Mouse (Mus musculus): Measurements from ENCODE around the gene Glcci1. TPM values are rescaled to one million over a fixed set of nuclear protein-coding genes. Genes with fewer than 3 reads are reported as not detected.

Glcci1 gene
- polyA plus RNA-seq, 1 experiment: 187 TPM

- WGBS: 94% methylated on average over 7 of the region's 7 CpGs
- H3K27ac ChIP-seq (ENCODE audit: control insufficient read depth, insufficient read depth, low read length): peak overlapping the region; percentile 59; the same call in 1 of the 2 replicates
- no peak for TF ChIP-seq POLR2A (IDR thresholded peaks at IDR 0.05; ENCODE audit: control insufficient read depth, extremely low read depth, insufficient read depth, low read length, poor library complexity)
- TF ChIP-seq CTCF (IDR thresholded peaks at IDR 0.05; ENCODE audit: borderline replicate concordance, control insufficient read depth, extremely low read depth, insufficient read depth, low read length, poor library complexity): no peak
- peaks cover 36% of the 10 kb centered on the region for H3K4me1 ChIP-seq (replicated peaks; ENCODE audit: control insufficient read depth, insufficient read depth, low read length)
- no peaks in the 10 kb centered on the region for H3K36me3 ChIP-seq (ENCODE audit: control insufficient read depth, insufficient read depth, low read length)
- no peak overlapping the region for H3K4me3 ChIP-seq (ENCODE audit: control insufficient read depth, insufficient read depth, low read length)
- DNase-seq: no peak
- no peaks in the 10 kb centered on the region for H3K27me3 ChIP-seq (ENCODE audit: control insufficient read depth, insufficient read depth, low read length)
Measured at GRCm38 (mm10) chr6:8489266-8489665, 20.1 kb upstream of the Glcci1 start.

- Histone ChIP-seq H3K4me1 (replicated peaks; ENCODE audit: control insufficient read depth, insufficient read depth, low read length) (peaks cover 31% of the 10 kb centered on the region), H3K27me3 (ENCODE audit: control insufficient read depth, insufficient read depth, low read length) (no peaks in the 10 kb centered on the region), H3K4me3 (ENCODE audit: control insufficient read depth, insufficient read depth, low read length) (no peak overlapping the region), H3K27ac (ENCODE audit: control insufficient read depth, insufficient read depth, low read length) (peak overlapping the region; percentile 82), H3K36me3 (ENCODE audit: control insufficient read depth, insufficient read depth, low read length) (no peaks in the 10 kb centered on the region)
- DNase-seq: no peak
- TF ChIP-seq POLR2A (IDR thresholded peaks at IDR 0.05; ENCODE audit: control insufficient read depth, extremely low read depth, insufficient read depth, low read length, poor library complexity): no peak
- TF ChIP-seq CTCF (IDR thresholded peaks at IDR 0.05; ENCODE audit: borderline replicate concordance, control insufficient read depth, extremely low read depth, insufficient read depth, low read length, poor library complexity): no peak
- WGBS: 89% methylated on average over 1 of the region's 1 CpGs
Measured at GRCm38 (mm10) chr6:8489938-8490585, 19.3 kb upstream of the Glcci1 start.

- Histone ChIP-seq H3K27me3 (ENCODE audit: control insufficient read depth, insufficient read depth, low read length) (no peaks in the 10 kb centered on the region), H3K4me3 (ENCODE audit: control insufficient read depth, insufficient read depth, low read length) (no peak overlapping the region), H3K4me1 (replicated peaks; ENCODE audit: control insufficient read depth, insufficient read depth, low read length) (peaks cover 25% of the 10 kb centered on the region), H3K36me3 (ENCODE audit: control insufficient read depth, insufficient read depth, low read length) (no peaks in the 10 kb centered on the region), H3K27ac (ENCODE audit: control insufficient read depth, insufficient read depth, low read length) (no peak overlapping the region)
- TF ChIP-seq POLR2A (IDR thresholded peaks at IDR 0.05; ENCODE audit: control insufficient read depth, extremely low read depth, insufficient read depth, low read length, poor library complexity) (no peak), CTCF (IDR thresholded peaks at IDR 0.05; ENCODE audit: borderline replicate concordance, control insufficient read depth, extremely low read depth, insufficient read depth, low read length, poor library complexity) (no peak)
- no peak for DNase-seq
- WGBS: 95% methylated on average over 3 of the region's 3 CpGs
Measured at GRCm38 (mm10) chr6:8492248-8492647, 17.2 kb upstream of the Glcci1 start.

- DNase-seq: no peak
- H3K4me3 ChIP-seq (ENCODE audit: control insufficient read depth, insufficient read depth, low read length): no peak overlapping the region
- H3K27me3 ChIP-seq (ENCODE audit: control insufficient read depth, insufficient read depth, low read length): no peaks in the 10 kb centered on the region
- TF ChIP-seq POLR2A (IDR thresholded peaks at IDR 0.05; ENCODE audit: control insufficient read depth, extremely low read depth, insufficient read depth, low read length, poor library complexity): no peak
- TF ChIP-seq CTCF (IDR thresholded peaks at IDR 0.05; ENCODE audit: borderline replicate concordance, control insufficient read depth, extremely low read depth, insufficient read depth, low read length, poor library complexity): no peak
- H3K4me1 ChIP-seq (replicated peaks; ENCODE audit: control insufficient read depth, insufficient read depth, low read length): peaks cover 19% of the 10 kb centered on the region
- H3K36me3 ChIP-seq (ENCODE audit: control insufficient read depth, insufficient read depth, low read length): no peaks in the 10 kb centered on the region
- no peak overlapping the region for H3K27ac ChIP-seq (ENCODE audit: control insufficient read depth, insufficient read depth, low read length)
- WGBS: 64% methylated on average over 5 of the region's 5 CpGs
Measured at GRCm38 (mm10) chr6:8495109-8495826, 14.1 kb upstream of the Glcci1 start.

GRCm38 (mm10) chr6:8495827-8496222 lies 13.6 kb upstream of the Glcci1 start:
- Histone ChIP-seq H3K36me3 (ENCODE audit: control insufficient read depth, insufficient read depth, low read length) (no peaks in the 10 kb centered on the region), H3K4me1 (replicated peaks; ENCODE audit: control insufficient read depth, insufficient read depth, low read length) (peaks cover 15% of the 10 kb centered on the region), H3K27me3 (ENCODE audit: control insufficient read depth, insufficient read depth, low read length) (no peaks in the 10 kb centered on the region), H3K27ac (ENCODE audit: control insufficient read depth, insufficient read depth, low read length) (no peak overlapping the region), H3K4me3 (ENCODE audit: control insufficient read depth, insufficient read depth, low read length) (no peak overlapping the region)
- 84% methylated on average over 4 of the region's 4 CpGs for WGBS
- DNase-seq: no peak
- TF ChIP-seq CTCF (IDR thresholded peaks at IDR 0.05; ENCODE audit: borderline replicate concordance, control insufficient read depth, extremely low read depth, insufficient read depth, low read length, poor library complexity): no peak
- no peak for TF ChIP-seq POLR2A (IDR thresholded peaks at IDR 0.05; ENCODE audit: control insufficient read depth, extremely low read depth, insufficient read depth, low read length, poor library complexity)

- Histone ChIP-seq H3K27ac (ENCODE audit: control insufficient read depth, insufficient read depth, low read length) (no peak overlapping the region), H3K27me3 (ENCODE audit: control insufficient read depth, insufficient read depth, low read length) (no peaks in the 10 kb centered on the region), H3K4me1 (replicated peaks; ENCODE audit: control insufficient read depth, insufficient read depth, low read length) (peaks cover 12% of the 10 kb centered on the region), H3K4me3 (ENCODE audit: control insufficient read depth, insufficient read depth, low read length) (no peak overlapping the region), H3K36me3 (ENCODE audit: control insufficient read depth, insufficient read depth, low read length) (no peaks in the 10 kb centered on the region)
- no peak for DNase-seq
- 87% methylated on average over 6 of the region's 6 CpGs for WGBS
- TF ChIP-seq CTCF (IDR thresholded peaks at IDR 0.05; ENCODE audit: borderline replicate concordance, control insufficient read depth, extremely low read depth, insufficient read depth, low read length, poor library complexity) (no peak), POLR2A (IDR thresholded peaks at IDR 0.05; ENCODE audit: control insufficient read depth, extremely low read depth, insufficient read depth, low read length, poor library complexity) (no peak)
Measured at GRCm38 (mm10) chr6:8497234-8497867, 12.0 kb upstream of the Glcci1 start.
